Comparison of ENCODE assay signal across 32 mouse cellular contexts in the genomic region with DNA sequence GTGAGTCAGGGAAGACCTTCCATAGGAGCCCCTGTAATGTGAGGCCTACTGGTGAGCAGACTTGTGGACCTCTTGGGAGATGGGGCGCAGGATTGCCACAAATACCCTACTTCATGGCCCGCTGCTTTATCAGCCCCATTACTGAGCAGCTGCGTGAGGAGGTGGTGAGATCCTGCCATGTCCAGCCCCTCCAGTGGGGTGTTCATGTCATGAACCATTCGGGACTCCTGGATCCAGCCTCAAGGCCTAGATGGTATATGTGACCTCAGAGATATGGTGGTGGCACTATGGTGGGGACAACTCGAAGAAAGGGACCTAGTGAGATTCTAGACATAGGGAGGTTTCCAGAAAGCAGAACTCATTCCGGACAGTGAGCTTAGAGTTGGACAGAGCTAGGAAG. TPM values are rescaled to one million over a fixed set of nuclear protein-coding genes. Genes with fewer than 3 reads are reported as not detected.
"Had no signal": no experiment of that assay in that cellular context is flagged by ENCODE, and none has a peak within 500 bp of the region (broad histone marks: within the 10 kb centered on the region; RNA-seq: fewer than 3 reads in every experiment).

No protein-coding gene starts in this region.

- H3K9ac ChIP-seq: heart, embryonic 12.5 days; hindbrain, embryonic 12.5 days; hindbrain, embryonic 14.5 days; intestine, embryonic 15.5 days; limb, embryonic 12.5 days; liver, embryonic 13.5 days; liver, embryonic 15.5 days had no signal

- H3K9me3 ChIP-seq: heart, embryonic 10.5 days; heart, embryonic 12.5 days; hindbrain, embryonic 10.5 days; hindbrain, embryonic 12.5 days; intestine, embryonic 15.5 days; limb, embryonic 10.5 days; limb, embryonic 12.5 days; liver, embryonic 13.5 days; liver, embryonic 15.5 days had no signal

- H3K36me3 ChIP-seq: heart, embryonic 10.5 days; heart, embryonic 12.5 days; hindbrain, embryonic 10.5 days; hindbrain, embryonic 12.5 days; intestine, embryonic 15.5 days; limb, embryonic 10.5 days; limb, embryonic 12.5 days; liver, embryonic 13.5 days; liver, embryonic 15.5 days had no signal

- DNase-seq: gastrocnemius, postnatal 10 days; gastrocnemius, postnatal 25 days; heart, postnatal 10 days; heart, postnatal 4 days; kidney, adult 18-20 months; kidney, adult 8-10 months; kidney, postnatal 25 days; kidney, postnatal 4 days; liver; liver, embryonic 13.5 days had no signal

- H3K4me1 ChIP-seq: heart, embryonic 10.5 days; heart, embryonic 12.5 days; hindbrain, embryonic 12.5 days; intestine, embryonic 15.5 days; limb, embryonic 10.5 days; limb, embryonic 12.5 days; liver, embryonic 13.5 days; liver, embryonic 15.5 days had no signal

- H3K27me3 ChIP-seq: intestine, embryonic 15.5 days had no signal

- H3K27ac ChIP-seq: heart, embryonic 10.5 days; hindbrain, embryonic 10.5 days; hindbrain, embryonic 12.5 days; hindbrain, embryonic 14.5 days; intestine, embryonic 15.5 days; kidney, postnatal 0 days; layer of hippocampus, adult 2 months; left cerebral cortex, adult 2 months; limb, embryonic 10.5 days; limb, embryonic 12.5 days; liver, embryonic 13.5 days; liver, embryonic 15.5 days had no signal

- H3K4me2 ChIP-seq: heart, embryonic 12.5 days; hindbrain, embryonic 12.5 days; hindbrain, embryonic 14.5 days; intestine, embryonic 15.5 days; limb, embryonic 12.5 days; liver, embryonic 11.5 days; liver, embryonic 13.5 days; liver, embryonic 15.5 days had no signal

- H3K4me3 ChIP-seq: heart, embryonic 10.5 days; heart, embryonic 12.5 days; hindbrain, embryonic 10.5 days; hindbrain, embryonic 12.5 days; intestine, embryonic 15.5 days; layer of hippocampus, adult 2 months; left cerebral cortex, adult 2 months; limb, embryonic 10.5 days; limb, embryonic 12.5 days; liver, embryonic 13.5 days; liver, embryonic 15.5 days had no signal

- ATAC-seq: hindbrain, embryonic 16.5 days; inflammation-experienced regulatory T-cells, adult 6 months; intestine, embryonic 15.5 days; intestine, postnatal 0 days had no signal

RNA-seq across cellular contexts. Expression of gene Tex22, which starts 14.8 kb away (rescaled TPM):
- total RNA-seq: gastrocnemius, postnatal 25 days; granulocyte monocyte progenitor cell, adult 5-6 weeks; heart, adult 8-10 months; heart, postnatal 25 days had no signal
- polyA plus RNA-seq: heart, embryonic 10.5 days; heart, embryonic 12.5 days; heart, embryonic 14.5 days; heart, embryonic 16.5 days; hindbrain, embryonic 10.5 days; hindbrain, embryonic 12.5 days; hindbrain, embryonic 16.5 days; intestine, embryonic 15.5 days; intestine, postnatal 0 days; kidney, embryonic 14.5 days; kidney, postnatal 0 days; limb, embryonic 12.5 days; liver, embryonic 11.5 days; liver, embryonic 13.5 days; liver, embryonic 15.5 days had no signal
